In the genomic region with DNA sequence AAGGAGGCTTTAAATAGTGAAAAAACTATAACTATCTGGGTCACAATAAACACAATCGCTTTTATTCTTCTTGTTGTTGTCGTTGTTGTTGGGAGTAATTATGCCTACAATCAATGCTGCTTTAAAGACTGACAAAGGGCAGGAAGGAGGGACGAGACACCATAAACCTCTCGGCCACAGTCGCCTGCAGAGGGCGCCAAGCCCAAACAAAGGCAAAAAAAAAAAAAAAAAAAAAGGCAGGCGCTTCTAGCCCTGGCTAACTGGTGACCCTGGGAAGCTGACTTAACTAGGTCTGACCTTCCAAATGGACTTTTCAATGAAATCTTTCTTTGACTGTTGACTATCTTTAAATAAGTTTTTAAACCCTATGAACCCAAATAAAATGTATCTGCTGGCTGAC, we compare ENCODE assay signal across 8 mouse cellular contexts.
A peak's percentile ranks its signal among the peaks of the same experiment; 100 is the strongest.
DNase-seq lines count a peak whose midpoint lies in the region; ATAC-seq and TF ChIP-seq lines count a peak whose summit lies in the region.
"Had no signal": no experiment of that assay in that cellular context is flagged by ENCODE, and none has a peak within 500 bp of the region (broad histone marks: within the 10 kb centered on the region; RNA-seq: fewer than 3 reads in every experiment).

No protein-coding gene starts in this region.

- H3K27me3 ChIP-seq in kidney, embryonic 15.5 days = no peaks in the 10 kb centered on the region
- no peaks in the 10 kb centered on the region for H3K27me3 ChIP-seq in ES-Bruce4 (ENCODE audit: control insufficient read depth, insufficient read depth, low read length, poor library complexity, severe bottlenecking)
- no peaks in the 10 kb centered on the region for H3K27me3 ChIP-seq in forebrain, embryonic 11.5 days (ENCODE audit: control insufficient read depth, insufficient read depth, low read length)
- H3K27me3 ChIP-seq: lung, embryonic 15.5 days had no signal

- no peak overlapping the region for H3K4me3 ChIP-seq in kidney, embryonic 15.5 days (replicated peaks)
- H3K4me3 ChIP-seq in ES-Bruce4 (ENCODE audit: low read depth, low read length) = no peak overlapping the region
- H3K4me3 ChIP-seq in cortical plate, adult 2 months (ENCODE audit: insufficient read depth, low read length) = no peak overlapping the region
- H3K4me3 ChIP-seq in forebrain, embryonic 11.5 days (ENCODE audit: low read depth, low read length) = no peak overlapping the region
- H3K4me3 ChIP-seq: lung, embryonic 15.5 days had no signal

- DNase-seq in kidney, adult 9 months = peak; percentile 41
- DNase-seq in CD4-positive helper T cell, adult 2 months (ENCODE audit: low read depth, low spot score) = peak; percentile 59
- no peak for DNase-seq in forebrain, embryonic 11.5 days (ENCODE audit: low spot score)

- no peaks in the 10 kb centered on the region for H3K9me3 ChIP-seq in kidney, embryonic 15.5 days (replicated peaks)
- no peaks in the 10 kb centered on the region for H3K9me3 ChIP-seq in ES-Bruce4 (replicated peaks; ENCODE audit: control insufficient read depth, insufficient read depth, low read length, poor library complexity, severe bottlenecking)
- no peaks in the 10 kb centered on the region for H3K9me3 ChIP-seq in forebrain, embryonic 11.5 days (ENCODE audit: control insufficient read depth, low read length)
- H3K9me3 ChIP-seq: lung, embryonic 15.5 days had no signal

- H3K36me3 ChIP-seq in kidney, embryonic 15.5 days = peaks cover 4% of the 10 kb centered on the region; the same call in 1 of the 2 replicates
- no peaks in the 10 kb centered on the region for H3K36me3 ChIP-seq in ES-Bruce4 (ENCODE audit: control insufficient read depth, insufficient read depth, low read length, poor library complexity, severe bottlenecking)
- no peaks in the 10 kb centered on the region; the same call in 1 of the 2 replicates for H3K36me3 ChIP-seq in forebrain, embryonic 11.5 days (ENCODE audit: control insufficient read depth, insufficient read depth, low read length)
- H3K36me3 ChIP-seq: lung, embryonic 15.5 days had no signal

- TF ChIP-seq POLR2A in ES-Bruce4 (IDR thresholded peaks at IDR 0.05; ENCODE audit: insufficient read depth, low read length) = no peak
- TF ChIP-seq POLR2A in cortical plate, adult 2 months (IDR thresholded peaks at IDR 0.05; ENCODE audit: extremely low read depth, insufficient read depth, low read length) = no peak

- no peak overlapping the region for H3K9ac ChIP-seq in kidney, embryonic 15.5 days
- no peak overlapping the region for H3K9ac ChIP-seq in ES-Bruce4 (ENCODE audit: low read depth, poor library complexity, severe bottlenecking)
- no peak overlapping the region for H3K9ac ChIP-seq in forebrain, embryonic 11.5 days (ENCODE audit: low read length)
- H3K9ac ChIP-seq: lung, embryonic 15.5 days had no signal

- 9% methylated on average over 7 of the region's 7 CpGs for whole genome bisulfite sequencing in kidney, embryonic 15.5 days
- 11% methylated on average over 7 of the region's 7 CpGs for WGBS in forebrain, embryonic 11.5 days

- 0 out of 2 replicates have a peak, but pooled peaks cover 2% of the 10 kb centered on the region for H3K4me1 ChIP-seq in kidney, embryonic 15.5 days
- H3K4me1 ChIP-seq in ES-Bruce4 (ENCODE audit: control insufficient read depth, insufficient read depth, low read length) = no peaks in the 10 kb centered on the region
- H3K4me1 ChIP-seq in cortical plate, adult 2 months (ENCODE audit: control insufficient read depth, insufficient read depth, low read length) = no peaks in the 10 kb centered on the region
- no peaks in the 10 kb centered on the region for H3K4me1 ChIP-seq in forebrain, embryonic 11.5 days (replicated peaks; ENCODE audit: control insufficient read depth, insufficient read depth, low read length)
- H3K4me1 ChIP-seq: lung, embryonic 15.5 days had no signal

- H3K27ac ChIP-seq in kidney, embryonic 15.5 days = no peak overlapping the region
- no peak overlapping the region for H3K27ac ChIP-seq in ES-Bruce4 (ENCODE audit: insufficient read depth, low read length)
- no peak overlapping the region for H3K27ac ChIP-seq in cortical plate, adult 2 months (ENCODE audit: insufficient read depth, low read length)
- no peak overlapping the region for H3K27ac ChIP-seq in forebrain, embryonic 11.5 days (ENCODE audit: low read depth, low read length)
- H3K27ac ChIP-seq: lung, embryonic 15.5 days had no signal

- TF ChIP-seq EP300 in ES-Bruce4 (IDR thresholded peaks at IDR 0.05; ENCODE audit: insufficient read depth, low read depth, low read length) = no peak

- no peak for ATAC-seq in kidney, embryonic 15.5 days (replicated peaks; ENCODE audit: low FRiP score)
- ATAC-seq in megakaryocyte progenitor cell, adult 5-6 weeks (replicated peaks; ENCODE audit: poor library complexity) = peak; percentile 72
- ATAC-seq in forebrain, embryonic 11.5 days (replicated peaks; ENCODE audit: low FRiP score) = no peak

- no peak overlapping the region for H3K4me2 ChIP-seq in kidney, embryonic 15.5 days
- H3K4me2 ChIP-seq in forebrain, embryonic 11.5 days (ENCODE audit: low read depth, low read length, severe bottlenecking) = no peak overlapping the region
- H3K4me2 ChIP-seq: lung, embryonic 15.5 days had no signal

- peak; percentile 47 for TF ChIP-seq CTCF in ES-Bruce4 (IDR thresholded peaks at IDR 0.05; ENCODE audit: low read depth, low read length)
- peak; percentile 40; the same call in 1 of the 2 replicates for TF ChIP-seq CTCF in cortical plate, adult 2 months (IDR thresholded peaks at IDR 0.05; ENCODE audit: extremely low read depth, insufficient read depth, low read length)
